Mouse (Mus musculus) hindbrain, postnatal 0 days (tissue): ENCODE measurements at regions not wholly inside any gene's neighbourhood (a gene's known extent, or its start where the extent isn't known, plus 50 kb on each side); places are given as distances from the start of the nearest gene placed in this dataset.

Experiments used
- ATAC-seq: fragments of 200-750 bp; cut with Nextera tagmentation; 2 replicates; pipeline ENCODE4 v1.8.0; 2017; ENCODE audit warnings: mild to moderate bottlenecking, moderate TSS enrichment, moderate library complexity
- DNase-seq: peaks from one replicate; pipeline ENCODE4 v3.0.0-alpha.2; 2015; ENCODE audit warnings: low spot score
- H3K27ac ChIP-seq: fragments of 300-500 bp; sonication (generic); 2 replicates; pipeline ENCODE4 v1.5.1; 2014; ENCODE audit warnings: mild to moderate bottlenecking
- H3K27me3 ChIP-seq: fragments of 300-500 bp; sonication (generic); 2 replicates; pipeline ENCODE4 v1.6.1; 2014; ENCODE audit warnings: low read length, mixed read lengths; ENCODE audit not compliant: insufficient read depth
- H3K36me3 ChIP-seq: fragments of 300-500 bp; sonication (generic); 2 replicates; pipeline ENCODE4 v1.6.1; 2014; ENCODE audit warnings: low read length, mixed read lengths; ENCODE audit not compliant: insufficient read depth
- H3K4me1 ChIP-seq: fragments of 300-500 bp; sonication (generic); 2 replicates; pipeline ENCODE4 v1.6.1; 2014; ENCODE audit warnings: antibody characterized with exemption, low read length, mixed read lengths; ENCODE audit not compliant: insufficient read depth
- H3K4me2 ChIP-seq: fragments of 300-500 bp; sonication (generic); 2 replicates; pipeline ENCODE4 v1.6.1; 2014; ENCODE audit warnings: low read depth, mild to moderate bottlenecking, low read length, moderate library complexity, mixed read lengths
- H3K4me3 ChIP-seq: fragments of 300-500 bp; sonication (generic); 2 replicates; pipeline ENCODE4 v1.5.1; 2014; ENCODE audit warnings: low read length
- H3K9ac ChIP-seq: fragments of 300-500 bp; sonication (generic); replicated peaks from 2 replicates; pipeline ENCODE4 v1.6.1; 2014; ENCODE audit warnings: mild to moderate bottlenecking, low read length, moderate library complexity, mixed read lengths
- H3K9me3 ChIP-seq: fragments of 300-500 bp; sonication (generic); 2 replicates; pipeline ENCODE4 v1.6.1; 2016; ENCODE audit warnings: low read length, mixed read lengths
- CTCF ChIP-seq: IDR thresholded peaks from 2 replicates; pipeline ENCODE4 v1.5.1; 2016; ENCODE audit warnings: antibody characterized with exemption, control low read depth, low read depth
- WGBS: fragments of 180-500 bp; shearing (Covaris S2); extraction: QIAGEN DNeasy Blood & Tissue Kit; methylation state at CpG from one replicate; pipeline ENCODE4 v1.1.7; 2014; 5-methylcytosine and 5-hydroxymethylcytosine counted together

DNA sequence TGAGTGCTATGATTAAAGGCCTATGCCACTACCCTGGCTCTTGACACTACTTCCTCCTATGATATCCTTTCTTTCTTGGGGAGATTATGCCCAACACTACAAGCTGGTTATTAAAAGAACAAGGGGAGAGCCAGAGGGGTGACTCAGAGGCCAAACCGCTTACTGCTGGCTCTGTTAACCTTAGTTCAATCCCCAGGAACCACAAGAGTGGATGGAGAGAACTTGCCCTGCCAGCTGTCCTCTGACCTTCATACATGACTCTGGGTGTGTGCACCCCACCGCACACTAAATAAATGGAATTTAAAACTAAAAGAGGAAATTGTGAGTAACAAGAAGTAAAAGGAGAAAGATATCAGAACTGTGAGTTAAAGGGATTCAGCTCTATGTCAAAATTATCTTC is 114.1 kb upstream of the Eomes start:
- Histone ChIP-seq H3K4me1 (no peaks in the 10 kb centered on the region), H3K9me3 (no peaks in the 10 kb centered on the region), H3K36me3 (no peaks in the 10 kb centered on the region), H3K4me3 (no peak overlapping the region), H3K9ac (no peak overlapping the region), H3K4me2 (no peak overlapping the region), H3K27ac (no peak overlapping the region), H3K27me3 (no peaks in the 10 kb centered on the region)
- no peak for TF ChIP-seq CTCF
- ATAC-seq, result no peak
- 95% methylated on average over 2 of the region's 2 CpGs for whole genome bisulfite sequencing
- DNase-seq, result no peak

DNA sequence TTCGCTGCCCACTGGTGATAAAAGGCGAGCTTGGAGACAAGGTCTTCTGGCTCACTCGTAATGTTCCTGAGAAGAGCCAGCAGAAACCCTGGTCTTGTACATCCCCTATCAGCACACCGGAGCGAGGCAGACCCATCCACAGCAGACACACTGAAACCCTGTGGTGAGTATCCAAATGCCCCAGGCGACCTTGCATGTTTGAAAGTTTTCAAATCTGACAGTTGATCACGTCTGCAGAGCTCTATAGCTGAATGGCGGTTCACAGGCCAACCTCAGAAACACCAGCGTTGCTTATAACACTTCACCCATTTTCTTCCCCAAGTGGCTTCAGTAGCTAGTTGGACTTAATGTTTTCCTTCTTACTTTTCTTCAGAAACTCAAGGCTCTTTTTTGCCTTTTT is 112.6 kb upstream of the Eomes start:
- Histone ChIP-seq H3K4me1 (no peaks in the 10 kb centered on the region), H3K4me2 (no peak overlapping the region), H3K36me3 (no peaks in the 10 kb centered on the region), H3K27ac (no peak overlapping the region), H3K9ac (no peak overlapping the region), H3K9me3 (no peaks in the 10 kb centered on the region), H3K27me3 (no peaks in the 10 kb centered on the region), H3K4me3 (no peak overlapping the region)
- DNase-seq (no peak), ATAC-seq (no peak)
- TF ChIP-seq CTCF, result no peak
- 83% methylated on average over 9 of the region's 9 CpGs for WGBS

DNA sequence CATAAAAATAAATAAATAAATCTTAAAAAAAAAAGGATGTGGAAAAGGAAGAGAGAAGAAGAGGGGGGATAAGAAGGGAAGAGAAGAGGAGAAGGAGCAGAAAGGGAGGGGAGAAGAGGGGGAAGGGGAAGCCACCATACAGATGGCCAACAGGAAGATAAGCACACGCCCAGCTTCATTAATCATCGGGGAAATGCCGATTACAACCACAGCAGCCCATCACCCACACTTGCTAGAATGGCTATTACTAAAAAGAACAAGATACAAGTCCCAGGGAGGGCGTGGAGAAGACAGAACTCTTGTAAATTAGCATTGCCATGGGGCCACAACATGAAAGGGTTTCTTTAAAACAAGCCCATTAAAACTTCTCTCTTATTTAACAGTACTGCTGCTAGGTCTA is 110.7 kb upstream of the Eomes start:
- no peak overlapping the region for H3K27ac ChIP-seq
- H3K9ac ChIP-seq, result no peak overlapping the region
- 81% methylated on average over 4 of the region's 4 CpGs for WGBS
- TF ChIP-seq CTCF, result no peak
- no peak overlapping the region for H3K4me2 ChIP-seq
- no peak overlapping the region for H3K4me3 ChIP-seq
- no peaks in the 10 kb centered on the region for H3K27me3 ChIP-seq
- no peaks in the 10 kb centered on the region for H3K36me3 ChIP-seq
- no peaks in the 10 kb centered on the region for H3K4me1 ChIP-seq
- ATAC-seq (no peak), DNase-seq (no peak)
- H3K9me3 ChIP-seq, result no peaks in the 10 kb centered on the region

DNA sequence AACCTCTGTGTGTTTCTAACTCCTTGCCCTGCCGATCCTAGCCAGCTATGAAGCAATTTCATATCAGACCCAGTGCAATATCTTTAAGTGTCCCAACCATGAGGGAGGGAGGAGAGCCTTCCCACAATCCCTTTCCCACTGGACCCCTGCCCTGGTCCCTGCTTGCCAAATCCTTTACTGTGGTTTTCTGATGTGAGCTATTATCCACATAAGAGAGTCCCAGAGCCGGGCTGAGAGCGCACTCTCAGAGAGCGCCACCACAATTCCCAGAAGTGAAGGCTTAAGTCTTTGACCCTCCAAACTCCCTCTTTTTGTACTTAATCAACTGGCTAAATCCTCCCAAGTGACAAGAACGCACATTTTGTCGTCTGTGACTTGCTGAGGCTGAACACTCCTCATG is 107.4 kb upstream of the Eomes start:
- DNase-seq (no peak), ATAC-seq (no peak)
- no peaks in the 10 kb centered on the region for H3K4me1 ChIP-seq
- no peaks in the 10 kb centered on the region for H3K9me3 ChIP-seq
- 66% methylated on average over 6 of the region's 6 CpGs for whole genome bisulfite sequencing
- H3K9ac ChIP-seq, result no peak overlapping the region
- no peaks in the 10 kb centered on the region for H3K27me3 ChIP-seq
- H3K36me3 ChIP-seq, result no peaks in the 10 kb centered on the region
- no peak for TF ChIP-seq CTCF
- H3K27ac ChIP-seq, result no peak overlapping the region
- no peak overlapping the region for H3K4me3 ChIP-seq
- H3K4me2 ChIP-seq, result no peak overlapping the region

DNA sequence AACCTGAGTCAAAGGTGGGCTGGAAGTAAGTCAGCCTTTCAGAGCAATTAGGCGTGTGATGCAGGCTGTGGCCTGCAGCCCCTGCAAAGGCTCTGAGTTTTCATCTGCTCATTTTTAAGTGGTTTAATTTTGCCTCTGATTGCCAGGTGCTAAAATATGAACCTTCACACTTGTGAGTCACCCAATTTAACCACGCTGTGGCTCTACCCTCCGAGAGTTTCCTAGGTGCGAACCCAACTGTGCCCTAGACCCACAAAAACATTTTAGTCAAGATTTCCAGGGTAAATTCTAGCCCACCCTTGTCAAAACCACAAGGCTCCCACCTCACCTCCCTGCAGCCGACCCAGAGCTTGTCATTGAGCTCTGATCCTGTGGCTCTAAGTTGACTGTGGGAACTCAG is 103.3 kb upstream of the Eomes start:
- WGBS, result 86% methylated on average over 5 of the region's 5 CpGs
- Histone ChIP-seq H3K36me3 (no peaks in the 10 kb centered on the region), H3K4me3 (no peak overlapping the region), H3K27ac (no peak overlapping the region), H3K4me2 (no peak overlapping the region), H3K9ac (no peak overlapping the region), H3K4me1 (no peaks in the 10 kb centered on the region), H3K9me3 (no peaks in the 10 kb centered on the region), H3K27me3 (no peaks in the 10 kb centered on the region)
- no peak for TF ChIP-seq CTCF
- ATAC-seq, result no peak
- DNase-seq, result no peak

DNA sequence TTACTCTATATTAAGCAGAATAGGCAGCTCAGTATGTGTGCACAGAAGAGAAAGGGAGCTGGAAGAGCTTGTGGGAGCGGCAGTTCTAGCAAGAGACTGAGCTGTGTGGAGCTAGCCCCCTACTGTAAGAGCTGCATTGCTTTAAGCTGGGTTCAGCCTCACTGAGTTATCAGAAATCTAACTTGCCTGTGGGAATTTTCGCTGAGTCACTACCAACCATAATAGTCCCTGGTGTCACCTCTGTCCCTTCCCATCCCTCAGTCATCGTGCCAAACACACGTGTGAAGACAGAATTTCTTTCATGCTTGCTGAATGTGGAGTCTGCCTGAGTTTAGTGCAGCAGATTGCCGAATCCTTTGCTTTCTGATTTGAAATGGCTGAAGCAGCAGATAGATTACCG is 99.0 kb upstream of the Eomes start:
- no peak for TF ChIP-seq CTCF
- 20% methylated on average over 6 of the region's 6 CpGs for WGBS
- Histone ChIP-seq H3K36me3 (no peaks in the 10 kb centered on the region), H3K9ac (no peak overlapping the region), H3K27ac (no peak overlapping the region), H3K27me3 (no peaks in the 10 kb centered on the region), H3K4me2 (no peak overlapping the region), H3K4me1 (no peaks in the 10 kb centered on the region), H3K4me3 (no peak overlapping the region), H3K9me3 (no peaks in the 10 kb centered on the region)
- DNase-seq (peak; percentile 50), ATAC-seq (peak; percentile 58)

DNA sequence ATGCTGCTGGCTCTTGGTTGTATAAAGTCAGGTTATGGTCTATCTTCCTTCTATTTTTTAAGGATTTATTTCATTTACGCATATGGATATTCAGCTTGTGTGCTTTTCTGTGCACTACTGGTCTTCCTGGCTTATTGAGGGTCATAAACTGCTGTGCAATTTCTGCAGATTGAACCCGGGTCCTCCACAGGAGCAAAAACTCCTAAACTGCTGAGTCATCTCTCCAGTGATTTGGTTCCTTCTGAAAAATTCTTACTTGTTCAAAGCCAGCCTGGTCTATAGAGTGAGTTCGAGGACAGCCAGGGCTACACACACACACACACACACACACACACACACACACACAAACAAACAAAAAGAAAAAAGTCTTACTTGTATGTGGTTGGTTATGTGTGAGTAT is 95.5 kb upstream of the Eomes start:
- no peak for TF ChIP-seq CTCF
- H3K9me3 ChIP-seq, result no peaks in the 10 kb centered on the region
- DNase-seq, result no peak
- 0 out of 2 replicates have a peak, but pooled peaks cover 3% of the 10 kb centered on the region for H3K27me3 ChIP-seq
- H3K36me3 ChIP-seq, result no peaks in the 10 kb centered on the region
- no peak overlapping the region for H3K4me3 ChIP-seq
- WGBS, result 93% methylated on average over 3 of the region's 3 CpGs
- H3K4me1 ChIP-seq, result no peaks in the 10 kb centered on the region
- no peak overlapping the region for H3K9ac ChIP-seq
- no peak overlapping the region for H3K4me2 ChIP-seq
- no peak for ATAC-seq
- H3K27ac ChIP-seq, result no peak overlapping the region
